Mouse (Mus musculus) left cerebral cortex, postnatal 25 days (tissue): ENCODE measurements around the gene Tubgcp6. TPM values are rescaled to one million over a fixed set of nuclear protein-coding genes. Genes with fewer than 3 reads are reported as not detected.

ENCODE experiments used
- DNase-seq, 2 experiments: peaks; one replicate each; pipeline ENCODE4 v3.0.0; 2022; ENCODE audit warnings: low spot score in 2 of 2, mixed read lengths in 1 of 2
- intact Hi-C: fragments of 180-260 bp; cut with DNase I; formaldehyde crosslinking; loops from one replicate; pipeline ENCODE4 v1.15.1; 2025
- total RNA-seq, 2 experiments: library from RNA; stranded (reverse); gene quantifications; 2 replicates each; pipeline ENCODE4 v1.2.3; 2021

The Tubgcp6 gene
- total RNA-seq, 2 experiments from 2014 or later: 26.3 to 27.7 TPM

GRCm38 (mm10) chr15:89074613-89075477 lies 48.1 kb downstream of the Tubgcp6 start, which contains the start of gene Trabd:
Gene Trabd, plus strand, starts transcription at chr15:89075124.
- DNase-seq: peak in 1 of 2 experiments; percentile 28
- intact Hi-C loops: loop anchor here (5.0 kb wide), 1 partner anchor 248 kb away; no protein-coding TSS in a partner anchor

- intact Hi-C loops: no loop called here
These were observed 48.8 kb downstream of the Tubgcp6 start for GRCm38 (mm10) chr15:89073993-89074603.

GRCm38 (mm10) chr15:89070606-89071005 lies 52.3 kb downstream of the Tubgcp6 start:
- intact Hi-C loops: no loop called here
- no peak for DNase-seq

More at GRCm38 (mm10) chr15:89073993-89074603, 48.8 kb downstream of the Tubgcp6 start:
- DNase-seq: peak in 1 of 2 experiments; percentile 45

- intact Hi-C loops: no loop called here
- DNase-seq: no peak
These were observed 53.5 kb downstream of the Tubgcp6 start for GRCm38 (mm10) chr15:89069336-89069840.

GRCm38 (mm10) chr15:89068226-89068625 lies 54.7 kb downstream of the Tubgcp6 start:
- intact Hi-C loops: no loop called here
- no peak for DNase-seq

- intact Hi-C loops: no loop called here
- DNase-seq: no peak
These were observed 55.3 kb downstream of the Tubgcp6 start for GRCm38 (mm10) chr15:89067609-89068008.

- intact Hi-C loops: loop anchor here (5.0 kb wide), 1 partner anchor 188 kb away; no protein-coding TSS in a partner anchor
- DNase-seq: no peak
These were observed 58.0 kb downstream of the Tubgcp6 start for GRCm38 (mm10) chr15:89064891-89065290.

GRCm38 (mm10) chr15:89063536-89063935 lies 59.4 kb downstream of the Tubgcp6 start:
- intact Hi-C loops: loop anchor here (5.0 kb wide), 1 partner anchor 186 kb away; no protein-coding TSS in a partner anchor
- DNase-seq: peak; percentile 63 to 87

- intact Hi-C loops: loop anchor here (5.0 kb wide), 1 partner anchor 186 kb away; no protein-coding TSS in a partner anchor
- DNase-seq: no peak
These were observed 59.9 kb downstream of the Tubgcp6 start for GRCm38 (mm10) chr15:89063001-89063400.

- intact Hi-C loops: loop anchor here (5.0 kb wide), 1 partner anchor 185 kb away; no protein-coding TSS in a partner anchor
- no peak for DNase-seq
These were observed 60.4 kb downstream of the Tubgcp6 start for GRCm38 (mm10) chr15:89062518-89062910.

GRCm38 (mm10) chr15:89061761-89062517 lies 61.0 kb downstream of the Tubgcp6 start:
- DNase-seq: no peak
- intact Hi-C loops: loop anchor here (5.0 kb wide), 1 partner anchor 185 kb away; no protein-coding TSS in a partner anchor

- intact Hi-C loops: loop anchor here (5.0 kb wide), 1 partner anchor 184 kb away; no protein-coding TSS in a partner anchor
These were observed 62.0 kb downstream of the Tubgcp6 start for GRCm38 (mm10) chr15:89060811-89061460.

GRCm38 (mm10) chr15:89060032-89060681 lies 62.8 kb downstream of the Tubgcp6 start:
- DNase-seq: peak; percentile 33 to 50
- intact Hi-C loops: loop anchor here (5.0 kb wide), 1 partner anchor 183 kb away; no protein-coding TSS in a partner anchor

More at GRCm38 (mm10) chr15:89060811-89061460, 62.0 kb downstream of the Tubgcp6 start:
- DNase-seq: no peak

- intact Hi-C loops: loop anchor here (10.0 kb wide), 1 partner anchor 115 kb away; no protein-coding TSS in a partner anchor
- DNase-seq: peak; percentile 48 to 54
These were observed 63.6 kb downstream of the Tubgcp6 start, which contains the start of gene Panx2 for GRCm38 (mm10) chr15:89059161-89059931. Gene Panx2, plus strand, starts transcription at chr15:89059734.

- intact Hi-C loops: loop anchor here (10.0 kb wide), 1 partner anchor 114 kb away; no protein-coding TSS in a partner anchor
- DNase-seq: no peak
These were observed 64.2 kb downstream of the Tubgcp6 start for GRCm38 (mm10) chr15:89058736-89059135.

- intact Hi-C loops: loop anchor here (10.0 kb wide), 1 partner anchor 110 kb away; no protein-coding TSS in a partner anchor
- no peak for DNase-seq
These were observed 68.2 kb downstream of the Tubgcp6 start for GRCm38 (mm10) chr15:89054666-89055065.
